Mouse (Mus musculus) ES-E14 (cell line): ENCODE measurements around the gene Trpm1. TPM values are rescaled to one million over a fixed set of nuclear protein-coding genes. Genes with fewer than 3 reads are reported as not detected.

Source experiments
- DNase-seq: peaks from one replicate; pipeline ENCODE4 v3.0.0-alpha.2; 2013; ENCODE audit warnings: low read depth, low spot score
- H3K27ac ChIP-seq: 2 replicates; pipeline ENCODE4 v1.5.1; 2012; ENCODE audit warnings: low read depth, mild to moderate bottlenecking, low read length, moderate library complexity, mixed read lengths; ENCODE audit not compliant: poor library complexity, insufficient read depth, severe bottlenecking
- H3K36me3 ChIP-seq: 2 replicates; pipeline ENCODE4 v1.6.1; 2012; ENCODE audit warnings: mild to moderate bottlenecking, low read length, moderate library complexity, mixed read lengths; ENCODE audit not compliant: control insufficient read depth, poor library complexity, insufficient read depth, severe bottlenecking
- H3K4me1 ChIP-seq, 2 experiments: fragments of 150-350 bp in 1 of 2; sonication (generic) in 1 of 2; 2 replicates each; pipeline ENCODE4 v1.6.1; 2012; ENCODE audit warnings: low read length in 2 of 2, mild to moderate bottlenecking in 1 of 2, mixed read lengths in 1 of 2; ENCODE audit not compliant: control insufficient read depth in 2 of 2, insufficient read depth in 2 of 2, poor library complexity in 1 of 2
- H3K4me3 ChIP-seq, 2 experiments: fragments of 150-350 bp in 1 of 2; sonication (generic) in 1 of 2; 2 replicates each; pipeline ENCODE4 v1.5.1; 2012; ENCODE audit warnings: low read length in 2 of 2, low read depth in 1 of 2, mild to moderate bottlenecking in 1 of 2, mixed read lengths in 1 of 2; ENCODE audit not compliant: insufficient read depth in 1 of 2, poor library complexity in 1 of 2, severe bottlenecking in 1 of 2
- H3K9ac ChIP-seq: 2 replicates; pipeline ENCODE4 v1.6.1; 2012; ENCODE audit warnings: low read depth, mild to moderate bottlenecking, low read length, mixed read lengths; ENCODE audit not compliant: poor library complexity, insufficient read depth, severe bottlenecking
- H3K9me3 ChIP-seq: fragments of 150-350 bp; sonication (generic); 2 replicates; pipeline ENCODE4 v1.6.1; 2012; ENCODE audit warnings: low read depth, mild to moderate bottlenecking, low read length; ENCODE audit not compliant: control insufficient read depth, insufficient read depth
- CHD2 ChIP-seq: IDR thresholded peaks from 2 replicates; pipeline ENCODE4 v1.6.1; 2014; ENCODE audit warnings: mild to moderate bottlenecking, low read depth, low read length, inconsistent platforms
- HCFC1 ChIP-seq: IDR thresholded peaks from 2 replicates; pipeline ENCODE4 v1.6.1; 2012; ENCODE audit warnings: low read length, inconsistent platforms, borderline replicate concordance; ENCODE audit not compliant: insufficient read depth
- MAFK ChIP-seq: IDR thresholded peaks from 2 replicates; pipeline ENCODE4 v1.6.1; 2014; ENCODE audit warnings: mild to moderate bottlenecking, low read depth, low read length, inconsistent platforms; ENCODE audit not compliant: insufficient read depth
- ZC3H11A ChIP-seq: IDR thresholded peaks from 2 replicates; pipeline ENCODE4 v1.6.1; 2012; ENCODE audit warnings: low read depth, mild to moderate bottlenecking, inconsistent platforms, low read length, borderline replicate concordance
- ZNF384 ChIP-seq: IDR thresholded peaks from 2 replicates; pipeline ENCODE4 v1.6.1; 2012; ENCODE audit warnings: low read depth, low read length, inconsistent platforms
- in situ Hi-C, 2 experiments: fragments of 600-800 bp; cut with MboI; formaldehyde crosslinking; loops; one replicate each; pipeline ENCODE4 v1.15.1; 2025; ENCODE audit warnings: low sequenced_read_pairs in 2 of 2, inconsistent platforms in 1 of 2; ENCODE audit not compliant: unreplicated experiment in 2 of 2
- total RNA-seq: library from RNA; depleted of rRNA; stranded (reverse); fragments of 300-350 nt; gene quantifications from 2 replicates; pipeline ENCODE4 v1.2.3, GENCODE M21; 2012

The Trpm1 gene
- total RNA-seq, 1 experiment = 0.94 TPM

GRCm38 (mm10) chr7:64141301-64142032, 12.2 kb upstream of the Trpm1 start:
- H3K9ac ChIP-seq = no peak overlapping the region
- H3K9me3 ChIP-seq = no peaks in the 10 kb centered on the region
- in situ Hi-C loops = no loop called here
- H3K27ac ChIP-seq = no peak overlapping the region
- H3K36me3 ChIP-seq = no peaks in the 10 kb centered on the region
- H3K4me1 ChIP-seq = no peaks in the 10 kb centered on the region
- H3K4me3 ChIP-seq = no peak overlapping the region
- TF ChIP-seq ZC3H11A = no peak
- no peak for TF ChIP-seq CHD2
- no peak for DNase-seq

GRCm38 (mm10) chr7:64149337-64149736, 4.3 kb upstream of the Trpm1 start:
- in situ Hi-C loops = no loop called here
- no peak overlapping the region for H3K9ac ChIP-seq
- H3K9me3 ChIP-seq = no peaks in the 10 kb centered on the region
- no peaks in the 10 kb centered on the region for H3K36me3 ChIP-seq
- no peak for DNase-seq
- TF ChIP-seq CHD2 (no peak), MAFK (no peak), ZC3H11A (no peak), HCFC1 (no peak), ZNF384 (no peak)
- H3K4me3 ChIP-seq = no peak overlapping the region
- H3K4me1 ChIP-seq = no peaks in the 10 kb centered on the region
- no peak overlapping the region for H3K27ac ChIP-seq

- in situ Hi-C loops = no loop called here
- no peaks in the 10 kb centered on the region for H3K4me1 ChIP-seq
- no peaks in the 10 kb centered on the region for H3K9me3 ChIP-seq
- no peak overlapping the region for H3K9ac ChIP-seq
- H3K4me3 ChIP-seq = no peak overlapping the region
- DNase-seq = no peak
- no peaks in the 10 kb centered on the region for H3K36me3 ChIP-seq
- H3K27ac ChIP-seq = no peak overlapping the region
- TF ChIP-seq MAFK = no peak
- TF ChIP-seq HCFC1 = no peak
- no peak for TF ChIP-seq ZC3H11A
- no peak for TF ChIP-seq CHD2
- no peak for TF ChIP-seq ZNF384
Measured at GRCm38 (mm10) chr7:64149747-64150146, 3.9 kb upstream of the Trpm1 start.

GRCm38 (mm10) chr7:64150436-64151080, 3.1 kb upstream of the Trpm1 start:
- H3K4me1 ChIP-seq = 0 out of 4 replicates have a peak, but pooled peaks cover 0 to under 1% of the 10 kb centered on the region in 2 experiments
- H3K36me3 ChIP-seq = no peaks in the 10 kb centered on the region
- no peak for DNase-seq
- H3K9me3 ChIP-seq = no peaks in the 10 kb centered on the region
- H3K4me3 ChIP-seq = no peak overlapping the region
- in situ Hi-C loops = no loop called here
- no peak overlapping the region for H3K27ac ChIP-seq
- H3K9ac ChIP-seq = no peak overlapping the region
- TF ChIP-seq ZNF384 = no peak
- TF ChIP-seq ZC3H11A = no peak
- no peak for TF ChIP-seq HCFC1
- no peak for TF ChIP-seq MAFK
- TF ChIP-seq CHD2 = no peak

- peaks cover 0 to 18% of the 10 kb centered on the region in 2 experiments; a peak in 3 of 4 replicates for H3K4me1 ChIP-seq
- H3K9ac ChIP-seq = no peak overlapping the region
- H3K36me3 ChIP-seq = no peaks in the 10 kb centered on the region
- no peak for DNase-seq
- no peaks in the 10 kb centered on the region for H3K9me3 ChIP-seq
- TF ChIP-seq CHD2 = no peak
- no peak for TF ChIP-seq HCFC1
- no peak for TF ChIP-seq MAFK
- TF ChIP-seq ZNF384 = no peak
- TF ChIP-seq ZC3H11A = no peak
- in situ Hi-C loops = no loop called here
- no peak overlapping the region for H3K4me3 ChIP-seq
- H3K27ac ChIP-seq = no peak overlapping the region
Measured at GRCm38 (mm10) chr7:64155226-64155625, 1.6 kb downstream of the Trpm1 start.
